Mouse (Mus musculus) lung, postnatal 25 days (tissue): ENCODE results near the gene Man2b2.

Experiments
- DNase-seq: peaks from one replicate; pipeline ENCODE4 v3.0.0; 2022; ENCODE audit warnings: low spot score

Man2b2 gene

DNA sequence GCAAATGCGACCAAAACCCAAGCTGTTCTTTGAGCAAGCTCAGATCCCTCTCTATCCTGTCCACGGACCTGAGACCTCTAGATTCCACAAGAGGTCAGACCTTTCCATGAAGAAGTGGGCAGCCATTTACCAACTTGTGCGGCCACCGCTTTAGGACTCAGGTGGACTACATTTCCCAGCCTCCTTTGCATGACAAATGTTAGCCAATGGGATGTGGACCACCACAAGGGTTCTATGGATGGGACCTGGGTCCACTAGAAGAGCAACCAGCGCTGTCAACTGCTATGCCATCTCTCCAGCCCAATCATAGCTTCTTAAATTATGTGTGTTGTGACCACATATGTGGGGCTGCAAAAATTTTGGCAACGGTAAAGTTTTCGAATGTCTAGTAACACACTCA is 819 bp upstream of the Man2b2 start:
- no peak for DNase-seq

DNA sequence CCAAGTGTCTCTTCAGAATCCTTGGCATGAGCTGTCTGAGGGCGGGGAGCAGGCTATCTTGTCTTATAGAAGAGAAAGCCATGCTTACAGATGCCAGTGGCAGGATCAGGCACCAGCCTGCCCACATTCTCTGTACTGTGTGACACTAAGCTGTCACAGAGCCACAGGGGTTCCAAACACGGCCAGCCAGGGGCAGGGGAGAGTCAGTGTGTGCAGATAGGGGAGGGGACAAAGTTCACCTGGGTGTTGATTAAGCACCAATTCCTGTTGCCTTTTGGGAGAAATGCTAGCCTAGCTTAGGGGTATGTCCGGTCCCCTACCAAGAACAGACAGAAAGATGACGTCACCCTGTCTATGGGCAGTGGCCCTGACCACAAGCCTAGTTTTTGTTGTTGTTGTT is 1.4 kb downstream of the Man2b2 start:
- no peak for DNase-seq

GRCm38 (mm10) chr5:36822907-36823306 is 7.5 kb downstream of the Man2b2 start:
- no peak for DNase-seq

DNA sequence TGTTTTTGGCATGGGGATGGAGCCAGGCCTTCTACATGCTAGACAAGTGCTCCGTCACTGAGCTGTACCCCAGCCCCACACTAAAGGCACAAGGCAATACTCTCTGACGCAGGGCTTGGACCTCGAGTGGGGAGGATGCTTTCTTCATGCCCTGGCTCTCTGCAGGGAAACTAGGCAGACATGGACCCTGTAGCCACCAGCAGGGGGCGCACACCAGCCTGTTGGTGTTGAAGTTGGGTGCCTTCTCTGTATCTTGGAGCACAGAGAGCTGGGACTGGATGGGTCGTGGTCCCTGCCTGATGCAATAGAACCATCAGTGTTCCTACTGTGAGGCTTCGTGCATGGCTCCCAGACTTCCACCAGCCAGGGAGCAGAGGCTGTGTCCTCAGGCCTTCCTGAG is 10.3 kb downstream of the Man2b2 start:
- no peak for DNase-seq

- DNase-seq, result no peak
Observed at GRCm38 (mm10) chr5:36819742-36820141, 10.7 kb downstream of the Man2b2 start.

GRCm38 (mm10) chr5:36817738-36818137 is 12.7 kb downstream of the Man2b2 start:
- no peak for DNase-seq

DNA sequence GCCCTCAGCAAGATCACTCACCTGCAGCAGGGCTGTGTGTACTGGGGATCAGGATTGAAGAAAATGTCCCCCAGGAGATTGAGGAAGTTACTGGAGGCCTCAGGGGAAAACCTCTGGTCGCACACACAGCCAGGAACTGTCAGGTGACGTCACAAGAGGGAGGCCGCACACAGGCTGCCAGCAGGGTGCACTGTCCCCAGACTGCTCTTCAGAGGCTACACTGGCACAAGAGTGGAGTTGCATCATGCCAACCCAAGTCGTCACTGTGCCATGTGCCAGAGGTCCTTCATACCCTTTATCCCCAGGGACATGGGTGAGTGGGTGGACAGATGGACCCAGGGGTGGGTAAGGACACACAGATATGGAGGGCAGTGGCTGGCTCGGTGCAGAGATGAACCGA is 15.9 kb downstream of the Man2b2 start:
- DNase-seq, result no peak

DNA sequence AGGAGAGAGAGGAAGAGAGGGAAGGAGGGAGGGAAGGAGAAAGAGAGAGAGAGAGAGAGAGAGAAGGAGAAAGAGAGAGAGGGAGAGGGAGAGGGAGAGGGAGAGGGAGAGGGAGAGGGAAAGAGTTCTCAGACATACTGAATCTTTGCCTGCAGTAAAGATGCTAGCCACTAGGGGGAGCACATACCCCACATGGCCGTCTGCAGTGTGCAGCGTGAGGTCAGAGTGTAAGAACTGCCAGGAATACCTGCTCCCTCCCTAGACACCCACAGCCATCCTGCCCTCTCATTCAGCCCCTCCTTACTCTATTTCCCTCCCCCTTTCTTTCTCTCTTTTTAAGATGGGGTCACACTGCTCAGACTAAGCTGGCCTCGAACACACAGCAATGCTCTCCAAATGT is 19.0 kb downstream of the Man2b2 start:
- peak; percentile 54 for DNase-seq

DNA sequence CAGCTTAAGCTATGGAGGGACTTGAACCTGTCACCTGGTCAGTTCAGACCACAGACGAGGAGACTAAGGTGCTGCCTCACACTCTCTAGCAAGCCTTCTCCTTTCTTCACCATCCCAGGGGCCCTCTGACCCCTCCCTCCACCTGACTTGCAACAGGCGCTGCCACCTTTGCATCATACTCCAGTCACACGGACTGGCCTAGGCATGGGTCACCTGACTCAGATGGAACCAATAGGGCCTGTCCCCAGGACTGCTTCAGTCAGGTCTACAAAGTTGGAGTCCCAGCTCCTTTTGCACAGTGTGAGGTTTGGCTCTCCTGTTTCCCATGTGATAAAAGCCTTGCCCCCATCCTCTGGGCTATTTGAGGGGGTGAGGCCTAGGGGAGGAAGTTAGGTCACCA is 19.8 kb downstream of the Man2b2 start:
- no peak for DNase-seq

GRCm38 (mm10) chr5:36809123-36809522 is 21.3 kb downstream of the Man2b2 start:
- no peak for DNase-seq

DNA sequence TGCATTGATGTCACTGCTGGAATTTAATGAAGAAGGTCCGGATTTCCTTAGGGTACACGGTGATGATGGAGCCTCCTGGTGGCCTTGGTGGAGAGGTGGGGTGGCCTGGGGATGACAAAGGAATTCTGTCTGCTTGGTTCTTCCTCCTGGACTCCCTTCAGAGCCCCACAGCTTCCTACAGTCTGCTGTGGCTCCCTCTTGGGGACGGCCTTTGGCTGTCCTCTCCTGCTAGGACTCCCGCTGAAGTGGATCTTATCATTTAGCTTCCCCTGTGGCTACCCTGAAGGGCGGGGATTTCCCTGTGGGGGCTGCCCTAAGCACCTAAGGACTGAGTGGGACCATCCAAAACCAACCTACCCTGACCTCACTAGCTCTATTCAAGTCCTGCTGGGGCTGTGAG is 23.3 kb downstream of the Man2b2 start:
- DNase-seq, result no peak

DNA sequence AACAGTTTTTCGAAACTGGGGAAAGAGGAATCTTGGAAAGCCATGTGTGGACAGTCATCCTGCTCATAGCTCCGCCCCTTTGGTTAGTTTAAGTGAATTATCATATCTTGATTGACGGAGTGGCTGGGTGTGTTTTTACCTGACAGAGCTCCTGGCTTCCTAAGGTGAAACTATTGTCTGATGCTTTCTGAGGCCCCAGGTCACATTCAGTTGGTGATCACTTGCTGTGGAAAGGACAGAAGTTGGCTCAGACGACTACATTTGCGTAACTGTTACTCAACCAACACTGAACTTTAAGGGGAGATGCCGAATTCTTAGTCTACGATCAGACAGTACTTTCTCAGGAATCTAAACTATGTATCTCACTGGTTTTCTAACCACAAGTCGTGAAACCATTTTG is 33.2 kb downstream of the Man2b2 start:
- no peak for DNase-seq

- peak; percentile 93 for DNase-seq
Observed at GRCm38 (mm10) chr5:36796296-36797014, 34.0 kb downstream of the Man2b2 start, which contains the start of gene Mrfap1. Gene Mrfap1, minus strand, starts transcription at chr5:36796772.

- DNase-seq, result peak; percentile 63
Observed at GRCm38 (mm10) chr5:36795647-36796295, 34.7 kb downstream of the Man2b2 start.

DNA sequence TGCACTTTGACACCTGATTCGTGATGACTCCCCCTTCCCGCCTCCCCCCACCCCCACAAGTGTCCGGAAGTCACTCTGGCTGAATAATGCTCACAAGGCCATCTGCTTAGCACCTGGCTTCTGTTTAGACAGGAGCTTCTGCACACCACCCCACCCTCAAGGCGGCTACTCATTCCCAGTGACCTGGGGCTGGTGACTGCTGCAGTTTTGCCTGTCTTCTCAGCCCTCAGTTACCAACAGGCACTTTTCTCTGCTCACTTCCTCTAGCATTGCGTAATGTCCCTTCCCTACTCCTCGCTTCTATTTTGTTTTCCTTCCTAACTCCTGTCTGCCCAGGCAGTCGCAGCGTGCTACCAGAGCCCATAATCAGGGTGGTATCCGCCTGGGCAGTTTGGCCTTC is 38.6 kb downstream of the Man2b2 start:
- peak; percentile 9 for DNase-seq

DNA sequence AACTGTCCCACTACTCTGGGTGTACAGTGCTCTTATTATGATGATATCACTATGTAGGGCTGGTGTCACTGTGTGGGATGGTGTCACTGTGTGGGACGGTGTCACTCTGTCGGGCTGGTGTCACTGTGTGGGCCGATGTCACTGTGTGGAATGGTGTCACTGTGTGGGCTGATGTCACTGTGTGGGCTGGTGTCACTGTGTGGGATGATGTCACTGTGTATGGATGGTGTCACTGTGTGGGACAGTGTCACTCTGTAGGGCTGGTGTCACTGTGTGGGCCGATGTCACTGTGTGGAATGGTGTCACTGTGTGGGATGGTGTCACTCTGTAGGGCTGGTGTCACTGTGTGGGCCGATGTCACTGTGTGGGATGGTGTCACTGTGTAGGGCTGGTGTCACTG is 44.4 kb downstream of the Man2b2 start:
- no peak for DNase-seq

- DNase-seq, result no peak
Observed at GRCm38 (mm10) chr5:36779512-36779911, 50.9 kb downstream of the Man2b2 start.

- DNase-seq, result no peak
Observed at GRCm38 (mm10) chr5:36778901-36779300, 51.6 kb downstream of the Man2b2 start.

DNA sequence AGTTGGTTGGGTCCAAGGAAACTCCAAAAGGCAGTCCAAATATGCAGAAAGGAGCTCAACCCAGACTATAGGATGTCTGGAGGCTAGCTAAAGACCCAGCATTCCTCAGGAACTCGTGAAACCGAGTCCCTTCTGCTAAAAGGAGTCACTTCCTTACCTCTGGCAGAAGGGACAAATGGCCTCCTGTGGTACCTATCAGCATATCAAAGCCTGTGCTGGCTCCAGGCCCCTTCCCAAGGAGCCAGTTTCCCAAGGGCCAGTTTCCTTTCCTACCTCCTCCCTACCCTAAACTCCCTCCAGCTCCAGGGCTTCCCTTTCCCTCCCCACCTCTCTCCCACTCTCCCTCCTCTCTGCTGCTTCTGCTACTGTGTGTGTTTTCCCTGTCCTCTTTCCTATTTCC is 53.3 kb downstream of the Man2b2 start:
- no peak for DNase-seq

DNA sequence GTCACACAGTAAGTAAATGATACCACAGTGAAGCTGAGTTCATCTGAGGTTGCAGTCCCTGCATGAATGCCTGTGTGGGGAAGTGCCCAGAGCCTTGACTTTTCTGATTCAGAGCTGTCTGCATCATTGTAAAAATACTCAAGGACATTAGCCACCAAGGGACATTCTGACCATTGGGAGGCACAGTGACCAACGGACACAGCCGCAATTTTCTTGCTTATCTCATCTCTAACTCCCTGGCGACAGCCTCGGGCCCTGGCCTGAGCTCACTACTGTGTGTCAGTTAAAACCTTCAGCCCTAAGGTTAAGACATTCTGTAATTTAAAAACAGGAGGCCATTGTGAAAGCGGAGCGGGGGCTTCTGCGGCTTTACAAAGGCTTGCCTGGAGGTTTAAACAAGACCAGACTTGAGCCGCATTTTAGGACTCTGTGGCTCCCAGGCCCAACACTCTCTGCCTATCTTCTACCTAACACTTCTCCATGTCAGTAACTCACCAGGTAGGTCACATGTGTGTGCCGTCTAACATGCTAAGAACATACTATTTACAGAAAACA is 54.4 kb downstream of the Man2b2 start:
- no peak for DNase-seq

DNA sequence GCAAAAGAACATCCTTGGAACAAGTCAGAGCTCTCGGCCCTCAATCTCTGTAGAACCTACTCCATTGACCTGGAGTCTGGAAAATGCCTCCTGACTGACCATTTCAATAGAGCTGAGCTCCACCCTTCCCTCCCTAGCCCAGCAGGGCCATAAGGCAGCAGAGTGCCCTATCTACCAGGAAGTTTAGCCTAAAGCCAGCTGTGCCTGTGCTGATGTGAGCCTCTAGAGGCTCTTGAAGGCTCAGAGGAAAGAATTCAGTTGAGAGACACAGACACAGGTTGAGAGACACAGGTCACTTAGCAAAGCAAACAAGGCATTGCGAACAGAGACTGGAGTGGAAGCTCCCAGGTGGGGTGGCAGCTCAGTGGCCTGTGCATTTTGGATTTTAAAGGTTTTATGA is 55.1 kb downstream of the Man2b2 start:
- no peak for DNase-seq

GRCm38 (mm10) chr5:36772586-36772985 is 57.9 kb downstream of the Man2b2 start:
- no peak for DNase-seq

GRCm38 (mm10) chr5:36769603-36770002 is 60.9 kb downstream of the Man2b2 start:
- no peak for DNase-seq
